Mouse (Mus musculus): ENCODE measurements around the gene Lemd2. TPM values are rescaled to one million over a fixed set of nuclear protein-coding genes. Genes with fewer than 3 reads are reported as not detected.
A peak's percentile ranks its signal among the peaks of the same experiment; 100 is the strongest.

Lemd2 gene
- total and polyA plus RNA-seq, 2 experiments from 2014 or later: 20.6 to 85.7 TPM

DNA sequence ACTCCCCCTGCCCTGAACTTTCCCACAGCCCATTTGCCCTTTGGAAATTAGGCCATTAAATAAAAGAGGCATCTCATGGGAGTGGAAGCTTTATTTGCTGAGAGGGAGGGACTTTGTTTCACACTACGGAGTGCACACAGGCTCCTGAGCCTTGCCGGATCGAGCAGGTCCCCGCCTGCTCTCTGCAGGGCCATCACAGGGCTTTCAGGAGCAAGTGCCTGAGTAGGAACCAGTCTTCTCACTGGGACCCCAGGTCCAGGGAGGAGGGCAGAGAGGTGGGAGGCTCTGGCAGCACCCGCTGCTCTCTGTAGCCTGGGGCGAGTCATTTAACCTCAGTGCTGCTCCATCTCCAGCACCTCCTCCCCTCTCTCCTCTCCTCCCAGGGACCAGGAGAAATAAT is 7.7 kb upstream of the Lemd2 start:
- no peaks in the 10 kb centered on the region for H3K9me3 ChIP-seq (ENCODE audit: low read length)
- H3K27me3 ChIP-seq (ENCODE audit: insufficient read depth, low read length): no peaks in the 10 kb centered on the region
- no peak for TF ChIP-seq CTCF (IDR thresholded peaks at IDR 0.05)
- no peak overlapping the region for H3K4me3 ChIP-seq (ENCODE audit: low read depth, low read length)
- no peak overlapping the region for H3K4me2 ChIP-seq (ENCODE audit: low read depth, low read length, poor library complexity, severe bottlenecking)
- no peak for DNase-seq (ENCODE audit: low spot score)
- 45% methylated on average over 6 of the region's 6 CpGs for WGBS
- H3K9ac ChIP-seq (replicated peaks; ENCODE audit: low read length, poor library complexity, severe bottlenecking): no peak overlapping the region
- no peaks in the 10 kb centered on the region for H3K4me1 ChIP-seq (ENCODE audit: insufficient read depth, low read length)
- H3K27ac ChIP-seq (ENCODE audit: low read depth, low read length): no peak overlapping the region
- ATAC-seq (ENCODE audit: low FRiP score): no peak
- H3K36me3 ChIP-seq (ENCODE audit: insufficient read depth, low read length): no peaks in the 10 kb centered on the region

DNA sequence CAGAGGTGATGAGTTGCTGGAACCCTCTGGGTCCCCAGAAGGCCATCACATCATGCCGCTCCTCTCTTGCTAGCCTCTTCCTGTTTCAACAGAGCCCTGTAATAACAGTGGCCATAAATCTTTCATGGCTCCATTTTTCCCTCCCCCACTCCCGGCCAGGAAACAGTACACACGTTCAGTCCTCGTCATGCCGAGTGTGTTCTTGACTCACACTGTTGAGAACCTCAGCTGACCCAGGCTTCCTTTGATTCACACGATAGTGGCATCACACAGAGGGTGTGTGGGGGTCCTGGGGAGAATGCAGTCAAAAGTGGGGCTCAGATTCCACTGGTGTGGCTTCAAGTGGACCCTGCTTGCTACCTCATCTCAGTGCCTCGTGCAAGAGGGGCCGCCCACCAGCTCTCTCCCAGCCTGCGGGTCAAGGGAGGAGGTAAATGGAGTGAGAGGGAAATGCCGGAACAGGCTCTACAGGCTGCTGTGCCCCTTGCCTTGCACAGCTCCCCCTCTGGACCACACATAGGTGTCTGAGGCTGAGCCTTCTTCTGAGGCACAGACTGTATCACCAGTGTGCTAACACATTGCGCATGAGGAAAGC is 2.9 kb upstream of the Lemd2 start:
- Histone ChIP-seq H3K4me1 (ENCODE audit: insufficient read depth, low read length) (peaks cover 4% of the 10 kb centered on the region; the same call in 1 of the 2 replicates), H3K4me3 (ENCODE audit: low read depth, low read length) (no peak overlapping the region), H3K36me3 (ENCODE audit: insufficient read depth, low read length) (no peaks in the 10 kb centered on the region), H3K27ac (ENCODE audit: low read depth, low read length) (no peak overlapping the region), H3K9me3 (ENCODE audit: low read length) (no peaks in the 10 kb centered on the region), H3K27me3 (ENCODE audit: insufficient read depth, low read length) (no peaks in the 10 kb centered on the region), H3K9ac (replicated peaks; ENCODE audit: low read length, poor library complexity, severe bottlenecking) (no peak overlapping the region), H3K4me2 (ENCODE audit: low read depth, low read length, poor library complexity, severe bottlenecking) (no peak overlapping the region)
- TF ChIP-seq CTCF (IDR thresholded peaks at IDR 0.05): no peak
- ATAC-seq (ENCODE audit: low FRiP score): no peak
- WGBS: 66% methylated on average over 11 of the region's 11 CpGs
- DNase-seq (ENCODE audit: low spot score): no peak

DNA sequence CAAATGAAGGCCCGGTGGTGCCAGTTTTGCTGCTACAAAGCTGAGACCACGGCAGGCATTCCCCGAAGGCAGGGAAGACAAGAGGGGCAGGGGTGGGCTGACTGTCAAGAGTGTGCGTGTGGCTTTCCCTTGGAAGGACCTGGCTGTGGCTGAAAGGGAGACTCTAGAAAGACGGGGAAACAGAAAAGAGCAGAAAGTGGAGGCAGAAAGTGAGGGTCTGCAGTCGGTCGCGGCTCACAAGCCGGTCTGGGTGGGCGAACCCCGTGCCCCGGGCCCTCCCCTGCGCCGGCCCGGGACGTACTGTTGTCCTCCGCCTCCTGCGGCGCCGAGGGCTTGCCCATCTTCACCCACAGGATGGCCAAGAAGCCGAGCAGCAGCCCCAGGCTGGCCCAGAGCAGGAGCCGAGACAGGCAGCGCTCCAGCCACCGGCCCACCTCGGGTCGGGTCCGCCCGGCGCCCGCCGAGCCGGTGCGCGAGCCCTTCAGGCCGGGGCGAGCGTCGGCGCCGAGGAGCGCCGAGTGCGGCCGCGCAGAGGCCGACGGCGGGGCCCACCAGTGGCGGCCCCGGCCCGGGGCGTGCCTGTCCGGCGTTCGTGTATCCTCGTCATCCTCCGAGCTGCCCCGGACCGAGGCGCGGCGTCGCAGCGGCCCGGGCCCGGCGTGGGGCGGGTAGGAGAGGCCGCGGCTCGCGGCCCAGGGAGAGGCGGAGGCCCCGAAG is 753 bp downstream of the Lemd2 start:
- Histone ChIP-seq H3K4me3 (ENCODE audit: low read depth, low read length) (peak overlapping the region; percentile 90), H3K9ac (replicated peaks; ENCODE audit: low read length, poor library complexity, severe bottlenecking) (peak overlapping the region; percentile 99), H3K4me2 (ENCODE audit: low read depth, low read length, poor library complexity, severe bottlenecking) (peak overlapping the region; percentile 92), H3K4me1 (ENCODE audit: insufficient read depth, low read length) (peaks cover 4% of the 10 kb centered on the region; the same call in 1 of the 2 replicates), H3K27ac (ENCODE audit: low read depth, low read length) (peak overlapping the region; percentile 98), H3K27me3 (ENCODE audit: insufficient read depth, low read length) (no peaks in the 10 kb centered on the region), H3K36me3 (ENCODE audit: insufficient read depth, low read length) (peaks cover 16% of the 10 kb centered on the region), H3K9me3 (ENCODE audit: low read length) (no peaks in the 10 kb centered on the region)
- WGBS: under 1% methylated on average over 53 of the region's 74 CpGs
- ATAC-seq (ENCODE audit: low FRiP score) (peak; percentile 44), DNase-seq (ENCODE audit: low spot score) (peak; percentile 30)
- no peak for TF ChIP-seq CTCF (IDR thresholded peaks at IDR 0.05)

DNA sequence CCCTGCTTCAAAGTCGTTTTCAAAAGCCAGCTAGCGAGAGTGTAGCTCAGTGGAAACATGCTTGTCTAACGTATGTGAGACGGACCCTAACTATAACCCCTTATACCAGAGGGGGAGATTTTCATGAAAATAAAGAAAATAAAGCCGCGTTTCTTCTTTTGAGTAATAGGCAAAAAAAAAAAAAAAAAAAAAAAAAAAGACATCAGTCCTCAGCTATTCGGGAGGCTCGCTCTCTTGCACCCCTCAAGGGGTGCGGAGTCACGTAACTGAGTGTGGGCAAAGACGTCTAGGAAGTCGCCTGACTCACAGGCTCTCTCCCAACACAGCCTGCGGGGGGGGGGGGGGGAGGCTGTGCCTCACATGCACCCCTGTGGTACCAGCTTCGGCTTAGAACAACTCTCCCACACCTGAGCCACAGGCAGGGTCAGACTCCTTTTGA is 1.3 kb downstream of the Lemd2 start:
- Histone ChIP-seq H3K27me3 (ENCODE audit: insufficient read depth, low read length) (no peaks in the 10 kb centered on the region), H3K4me1 (ENCODE audit: insufficient read depth, low read length) (peaks cover 4% of the 10 kb centered on the region; the same call in 1 of the 2 replicates), H3K27ac (ENCODE audit: low read depth, low read length) (peak overlapping the region; percentile 98), H3K9ac (replicated peaks; ENCODE audit: low read length, poor library complexity, severe bottlenecking) (peak overlapping the region; percentile 99), H3K9me3 (ENCODE audit: low read length) (no peaks in the 10 kb centered on the region), H3K36me3 (ENCODE audit: insufficient read depth, low read length) (peaks cover 16% of the 10 kb centered on the region), H3K4me3 (ENCODE audit: low read depth, low read length) (peak overlapping the region; percentile 90), H3K4me2 (ENCODE audit: low read depth, low read length, poor library complexity, severe bottlenecking) (peak overlapping the region; percentile 92)
- DNase-seq (ENCODE audit: low spot score): no peak
- no peak for TF ChIP-seq CTCF (IDR thresholded peaks at IDR 0.05)
- WGBS: 39% methylated on average over 14 of the region's 14 CpGs
- no peak for ATAC-seq (ENCODE audit: low FRiP score)

DNA sequence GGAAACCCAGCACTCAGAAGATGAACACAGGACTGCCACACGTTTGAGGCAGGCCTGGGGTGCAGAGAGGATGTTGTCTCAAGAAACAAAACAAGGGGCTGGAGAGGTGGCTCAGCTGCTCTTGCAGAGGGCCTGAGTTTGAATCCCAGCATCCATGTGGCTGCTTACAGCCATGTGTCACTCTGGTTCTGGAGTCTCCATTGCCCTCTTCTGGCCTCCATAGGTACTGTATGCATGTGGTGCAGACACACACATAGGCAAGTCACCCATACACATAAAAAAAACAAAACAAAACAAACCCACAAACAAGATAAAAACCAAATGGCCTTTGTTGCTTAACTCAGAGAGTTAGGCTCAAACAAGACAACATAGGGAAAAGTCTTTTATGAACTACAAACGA is 2.3 kb downstream of the Lemd2 start:
- H3K9me3 ChIP-seq (ENCODE audit: low read length): no peaks in the 10 kb centered on the region
- no peak overlapping the region for H3K4me3 ChIP-seq (ENCODE audit: low read depth, low read length)
- H3K9ac ChIP-seq (replicated peaks; ENCODE audit: low read length, poor library complexity, severe bottlenecking): no peak overlapping the region
- DNase-seq (ENCODE audit: low spot score) (no peak), ATAC-seq (ENCODE audit: low FRiP score) (no peak)
- peak; percentile 63 for TF ChIP-seq CTCF (IDR thresholded peaks at IDR 0.05)
- WGBS: 88% methylated on average over 2 of the region's 2 CpGs
- H3K4me1 ChIP-seq (ENCODE audit: insufficient read depth, low read length): peaks cover 4% of the 10 kb centered on the region; the same call in 1 of the 2 replicates
- peaks cover 16% of the 10 kb centered on the region for H3K36me3 ChIP-seq (ENCODE audit: insufficient read depth, low read length)
- no peaks in the 10 kb centered on the region for H3K27me3 ChIP-seq (ENCODE audit: insufficient read depth, low read length)
- H3K4me2 ChIP-seq (ENCODE audit: low read depth, low read length, poor library complexity, severe bottlenecking): no peak overlapping the region
- H3K27ac ChIP-seq (ENCODE audit: low read depth, low read length): no peak overlapping the region

DNA sequence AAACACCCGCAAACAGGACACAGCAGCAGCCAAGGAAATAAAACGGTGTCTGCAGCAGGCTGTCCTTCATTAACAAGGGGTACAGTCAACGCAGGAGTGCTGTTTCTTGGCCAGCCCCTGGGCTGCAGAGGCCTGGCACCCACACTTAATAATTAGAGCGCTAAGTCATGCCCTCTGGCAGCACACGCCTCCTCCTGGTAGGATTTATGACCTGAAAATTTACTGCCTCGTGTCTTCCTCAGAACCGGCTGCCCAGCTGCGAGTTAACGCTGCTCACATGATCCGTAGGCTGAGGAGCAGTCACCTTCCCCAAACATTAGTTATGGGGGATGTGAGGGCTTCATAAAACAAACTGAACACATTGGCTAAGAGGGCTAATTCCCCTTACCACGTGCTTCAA is 3.5 kb downstream of the Lemd2 start:
- 66% methylated on average over 11 of the region's 11 CpGs for WGBS
- TF ChIP-seq CTCF (IDR thresholded peaks at IDR 0.05): 0 out of 2 replicates have a peak, but pooled peaks have one; percentile 4
- Histone ChIP-seq H3K9me3 (ENCODE audit: low read length) (no peaks in the 10 kb centered on the region), H3K4me1 (ENCODE audit: insufficient read depth, low read length) (peaks cover 4% of the 10 kb centered on the region; the same call in 1 of the 2 replicates), H3K9ac (replicated peaks; ENCODE audit: low read length, poor library complexity, severe bottlenecking) (no peak overlapping the region), H3K27me3 (ENCODE audit: insufficient read depth, low read length) (no peaks in the 10 kb centered on the region), H3K27ac (ENCODE audit: low read depth, low read length) (no peak overlapping the region), H3K36me3 (ENCODE audit: insufficient read depth, low read length) (peaks cover 17% of the 10 kb centered on the region), H3K4me2 (ENCODE audit: low read depth, low read length, poor library complexity, severe bottlenecking) (no peak overlapping the region), H3K4me3 (ENCODE audit: low read depth, low read length) (no peak overlapping the region)
- DNase-seq (ENCODE audit: low spot score) (no peak), ATAC-seq (ENCODE audit: low FRiP score) (no peak)

All from midbrain, postnatal 0 days (tissue).